Mouse (Mus musculus) cerebellum, adult 8-10 months (tissue): ENCODE measurements around the gene Ankrd6.

Source experiments
- DNase-seq: peaks from one replicate; pipeline ENCODE4 v3.0.0; 2022

Gene Ankrd6

GRCm38 (mm10) chr4:32899051-32899450 is 51.6 kb downstream of the Ankrd6 start:
- no peak for DNase-seq

- no peak for DNase-seq
Measured at GRCm38 (mm10) chr4:32891341-32891740, 59.3 kb downstream of the Ankrd6 start.

GRCm38 (mm10) chr4:32890735-32891098 is 59.9 kb downstream of the Ankrd6 start:
- DNase-seq, result no peak

- DNase-seq, result no peak
Measured at GRCm38 (mm10) chr4:32889996-32890734, 60.5 kb downstream of the Ankrd6 start.

- peak; percentile 25 for DNase-seq
Measured at GRCm38 (mm10) chr4:32889246-32889645, 61.4 kb downstream of the Ankrd6 start.

- no peak for DNase-seq
Measured at GRCm38 (mm10) chr4:32886479-32886878, 64.2 kb downstream of the Ankrd6 start.

- DNase-seq, result no peak
Measured at GRCm38 (mm10) chr4:32884599-32884998, 66.0 kb downstream of the Ankrd6 start.

- no peak for DNase-seq
Measured at GRCm38 (mm10) chr4:32881001-32881400, 69.6 kb downstream of the Ankrd6 start.

- DNase-seq, result no peak
Measured at GRCm38 (mm10) chr4:32874669-32875068, 76.0 kb downstream of the Ankrd6 start.

- DNase-seq, result no peak
Measured at GRCm38 (mm10) chr4:32872189-32872749, 78.4 kb downstream of the Ankrd6 start.

GRCm38 (mm10) chr4:32869370-32869769 is 81.3 kb downstream of the Ankrd6 start:
- DNase-seq, result no peak

- no peak for DNase-seq
Measured at GRCm38 (mm10) chr4:32868858-32869257, 81.8 kb downstream of the Ankrd6 start.

GRCm38 (mm10) chr4:32868437-32868836 is 82.2 kb downstream of the Ankrd6 start:
- no peak for DNase-seq

- no peak for DNase-seq
Measured at GRCm38 (mm10) chr4:32867460-32867859, 83.2 kb downstream of the Ankrd6 start.

- no peak for DNase-seq
Measured at GRCm38 (mm10) chr4:32864867-32865242, 85.8 kb downstream of the Ankrd6 start.

- no peak for DNase-seq
Measured at GRCm38 (mm10) chr4:32864131-32864866, 86.3 kb downstream of the Ankrd6 start.

GRCm38 (mm10) chr4:32863447-32864130 is 87.1 kb downstream of the Ankrd6 start:
- DNase-seq, result no peak

GRCm38 (mm10) chr4:32862751-32863446 is 87.7 kb downstream of the Ankrd6 start:
- no peak for DNase-seq

- no peak for DNase-seq
Measured at GRCm38 (mm10) chr4:32862011-32862750, 88.5 kb downstream of the Ankrd6 start.

GRCm38 (mm10) chr4:32860184-32860965 is 90.3 kb downstream of the Ankrd6 start:
- DNase-seq, result no peak

- DNase-seq, result no peak
Measured at GRCm38 (mm10) chr4:32855580-32855979, 95.1 kb downstream of the Ankrd6 start.
